Mouse (Mus musculus): ENCODE data around the gene Rundc3a. TPM values are rescaled to one million over a fixed set of nuclear protein-coding genes. Genes with fewer than 3 reads are reported as not detected.

Rundc3a gene
- polyA plus RNA-seq, 2 experiments: 1.0 to 3.2 TPM

DNA sequence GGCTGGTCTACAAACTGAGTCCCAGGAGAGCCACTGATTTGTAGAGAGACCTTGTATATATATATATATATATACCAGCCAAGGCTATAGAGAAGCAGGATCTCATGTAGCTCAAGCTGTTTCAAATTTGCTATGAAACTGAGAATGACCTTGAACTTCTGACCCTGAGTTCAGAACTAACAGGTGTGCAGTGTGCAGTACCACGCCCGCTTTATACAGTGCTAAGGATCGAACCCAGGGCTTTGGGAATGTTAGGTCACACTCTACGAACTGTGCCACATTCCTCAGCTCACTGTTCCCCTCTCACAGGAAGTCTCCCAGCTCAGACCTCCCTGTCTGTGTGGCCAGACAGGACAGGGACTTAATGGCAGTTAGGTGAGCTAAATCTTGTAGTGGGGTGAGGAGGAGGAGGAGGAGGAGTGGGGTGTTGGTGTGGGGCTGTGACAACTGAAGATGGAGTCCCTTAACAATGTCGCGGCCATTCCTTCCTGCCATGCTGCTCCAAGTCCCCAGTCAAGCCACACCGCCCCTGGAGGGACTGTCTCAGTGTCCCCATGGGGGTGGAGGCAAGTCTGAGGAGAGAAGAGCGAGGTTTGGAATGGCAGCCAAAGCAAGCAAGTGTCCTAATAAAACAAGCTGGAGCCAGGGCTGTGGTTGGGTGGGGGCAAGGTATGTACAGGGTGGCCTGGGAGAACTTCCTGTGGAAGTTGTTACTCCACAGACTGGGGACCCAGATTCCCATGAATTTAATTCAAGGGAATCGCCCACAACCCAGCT, 25.5 kb upstream of the Rundc3a start:
- Histone ChIP-seq H3K36me3 (ENCODE audit: control insufficient read depth, insufficient read depth, low read length) (no peaks in the 10 kb centered on the region), H3K9ac (ENCODE audit: low read depth, low read length, severe bottlenecking) (no peak overlapping the region), H3K4me2 (replicated peaks; ENCODE audit: low read depth, low read length, severe bottlenecking) (no peak overlapping the region), H3K4me3 (replicated peaks; ENCODE audit: low read length) (no peak overlapping the region), H3K4me1 (ENCODE audit: control insufficient read depth, insufficient read depth, low read length) (no peaks in the 10 kb centered on the region), H3K27me3 (ENCODE audit: control insufficient read depth, insufficient read depth, low read length) (no peaks in the 10 kb centered on the region), H3K9me3 (ENCODE audit: control insufficient read depth, low read length) (no peaks in the 10 kb centered on the region), H3K27ac (replicated peaks; ENCODE audit: low read depth, low read length) (no peak overlapping the region)
- ATAC-seq (ENCODE audit: low FRiP score, low read depth) (no peak), DNase-seq (ENCODE audit: low spot score) (no peak)
- WGBS: 73% methylated on average over 9 of the region's 9 CpGs
- no peak for TF ChIP-seq POLR2A (IDR thresholded peaks at IDR 0.05; ENCODE audit: borderline replicate concordance, extremely low read depth, insufficient read depth, insufficient read length)

GRCm38 (mm10) chr11:102368347-102368746, 24.9 kb upstream of the Rundc3a start:
- no peak for DNase-seq (ENCODE audit: low spot score)
- no peak overlapping the region for H3K4me3 ChIP-seq (replicated peaks; ENCODE audit: low read length)
- no peak overlapping the region for H3K27ac ChIP-seq (replicated peaks; ENCODE audit: low read depth, low read length)
- H3K9ac ChIP-seq (ENCODE audit: low read depth, low read length, severe bottlenecking): no peak overlapping the region
- no peak overlapping the region for H3K4me2 ChIP-seq (replicated peaks; ENCODE audit: low read depth, low read length, severe bottlenecking)
- H3K36me3 ChIP-seq (ENCODE audit: control insufficient read depth, insufficient read depth, low read length): no peaks in the 10 kb centered on the region
- no peaks in the 10 kb centered on the region for H3K4me1 ChIP-seq (ENCODE audit: control insufficient read depth, insufficient read depth, low read length)
- no peak for ATAC-seq (ENCODE audit: low FRiP score, low read depth)
- no peaks in the 10 kb centered on the region for H3K27me3 ChIP-seq (ENCODE audit: control insufficient read depth, insufficient read depth, low read length)
- no peak for TF ChIP-seq POLR2A (IDR thresholded peaks at IDR 0.05; ENCODE audit: borderline replicate concordance, extremely low read depth, insufficient read depth, insufficient read length)
- WGBS: 84% methylated on average over 5 of the region's 5 CpGs
- H3K9me3 ChIP-seq (ENCODE audit: control insufficient read depth, low read length): no peaks in the 10 kb centered on the region

DNA sequence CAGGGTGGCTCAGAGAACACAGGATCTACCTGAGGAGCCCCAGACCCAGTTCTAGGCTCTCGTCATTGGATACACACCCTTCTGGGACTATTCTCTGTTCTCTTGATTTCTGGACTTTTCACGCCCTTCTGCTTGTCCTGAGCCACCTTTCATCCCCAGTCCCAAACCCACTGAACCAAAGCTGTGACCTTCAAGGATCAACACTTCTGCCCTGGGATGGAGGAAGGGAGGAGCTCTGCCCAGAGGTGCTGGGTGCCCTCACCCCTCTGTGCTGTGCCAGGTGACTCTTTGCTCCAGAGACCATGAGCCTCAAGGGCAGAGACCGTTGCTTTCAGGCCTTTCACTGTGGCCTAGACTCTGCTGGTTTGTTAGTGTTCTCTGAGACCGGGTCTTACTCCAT, 23.9 kb upstream of the Rundc3a start:
- H3K4me3 ChIP-seq (replicated peaks; ENCODE audit: low read length): no peak overlapping the region
- no peak overlapping the region for H3K27ac ChIP-seq (replicated peaks; ENCODE audit: low read depth, low read length)
- no peak for ATAC-seq (ENCODE audit: low FRiP score, low read depth)
- H3K9ac ChIP-seq (ENCODE audit: low read depth, low read length, severe bottlenecking): no peak overlapping the region
- no peak for TF ChIP-seq POLR2A (IDR thresholded peaks at IDR 0.05; ENCODE audit: borderline replicate concordance, extremely low read depth, insufficient read depth, insufficient read length)
- no peaks in the 10 kb centered on the region for H3K9me3 ChIP-seq (ENCODE audit: control insufficient read depth, low read length)
- 70% methylated on average over 4 of the region's 4 CpGs for WGBS
- H3K4me2 ChIP-seq (replicated peaks; ENCODE audit: low read depth, low read length, severe bottlenecking): no peak overlapping the region
- no peaks in the 10 kb centered on the region for H3K27me3 ChIP-seq (ENCODE audit: control insufficient read depth, insufficient read depth, low read length)
- no peaks in the 10 kb centered on the region for H3K4me1 ChIP-seq (ENCODE audit: control insufficient read depth, insufficient read depth, low read length)
- no peak for DNase-seq (ENCODE audit: low spot score)
- no peaks in the 10 kb centered on the region for H3K36me3 ChIP-seq (ENCODE audit: control insufficient read depth, insufficient read depth, low read length)

GRCm38 (mm10) chr11:102370285-102370684, 22.9 kb upstream of the Rundc3a start:
- ATAC-seq (ENCODE audit: low FRiP score, low read depth) (no peak), DNase-seq (ENCODE audit: low spot score) (no peak)
- no peak overlapping the region for H3K9ac ChIP-seq (ENCODE audit: low read depth, low read length, severe bottlenecking)
- H3K4me3 ChIP-seq (replicated peaks; ENCODE audit: low read length): no peak overlapping the region
- H3K36me3 ChIP-seq (ENCODE audit: control insufficient read depth, insufficient read depth, low read length): no peaks in the 10 kb centered on the region
- H3K4me1 ChIP-seq (ENCODE audit: control insufficient read depth, insufficient read depth, low read length): peaks cover 4% of the 10 kb centered on the region
- no peak for TF ChIP-seq POLR2A (IDR thresholded peaks at IDR 0.05; ENCODE audit: borderline replicate concordance, extremely low read depth, insufficient read depth, insufficient read length)
- H3K9me3 ChIP-seq (ENCODE audit: control insufficient read depth, low read length): no peaks in the 10 kb centered on the region
- 46% methylated on average over 7 of the region's 7 CpGs for WGBS
- H3K4me2 ChIP-seq (replicated peaks; ENCODE audit: low read depth, low read length, severe bottlenecking): no peak overlapping the region
- H3K27me3 ChIP-seq (ENCODE audit: control insufficient read depth, insufficient read depth, low read length): no peaks in the 10 kb centered on the region; the same call in 1 of the 2 replicates
- no peak overlapping the region for H3K27ac ChIP-seq (replicated peaks; ENCODE audit: low read depth, low read length)

- H3K27me3 ChIP-seq (ENCODE audit: control insufficient read depth, insufficient read depth, low read length): no peaks in the 10 kb centered on the region; the same call in 1 of the 2 replicates
- H3K4me1 ChIP-seq (ENCODE audit: control insufficient read depth, insufficient read depth, low read length): peaks cover 10% of the 10 kb centered on the region
- WGBS: 77% methylated on average over 12 of the region's 12 CpGs
- no peak for ATAC-seq (ENCODE audit: low FRiP score, low read depth)
- no peak overlapping the region for H3K9ac ChIP-seq (ENCODE audit: low read depth, low read length, severe bottlenecking)
- TF ChIP-seq POLR2A (IDR thresholded peaks at IDR 0.05; ENCODE audit: borderline replicate concordance, extremely low read depth, insufficient read depth, insufficient read length): no peak
- no peak for DNase-seq (ENCODE audit: low spot score)
- H3K9me3 ChIP-seq (ENCODE audit: control insufficient read depth, low read length): no peaks in the 10 kb centered on the region
- H3K4me3 ChIP-seq (replicated peaks; ENCODE audit: low read length): no peak overlapping the region
- H3K36me3 ChIP-seq (ENCODE audit: control insufficient read depth, insufficient read depth, low read length): no peaks in the 10 kb centered on the region
- H3K4me2 ChIP-seq (replicated peaks; ENCODE audit: low read depth, low read length, severe bottlenecking): no peak overlapping the region
- H3K27ac ChIP-seq (replicated peaks; ENCODE audit: low read depth, low read length): no peak overlapping the region
Measured at GRCm38 (mm10) chr11:102371926-102372685, 21.1 kb upstream of the Rundc3a start.

All from limb, embryonic 14.5 days (tissue).